Mouse (Mus musculus): ENCODE measurements around the gene Slc31a1. TPM values are rescaled to one million over a fixed set of nuclear protein-coding genes. Genes with fewer than 3 reads are reported as not detected.

Slc31a1 gene
- 10 to 100 TPM; 45.7 to 48.4 TPM for total RNA-seq (2021)
- long read RNA-seq, experiment 1, transcript Slc31a1-201 (5 exons, 3,718 nt): major isoform, 88 of 100 reads
- long read RNA-seq, experiment 1, partial matches to known transcripts: 9 of 100 reads
- long read RNA-seq, experiment 1, other reads (novel, unspliced or antisense): 3 of 100 reads
- long read RNA-seq, experiment 2, transcript Slc31a1-201 (5 exons, 3,718 nt): major isoform, 36 of 44 reads
- long read RNA-seq, experiment 2, partial matches to known transcripts: 0 of 44 reads
- long read RNA-seq, experiment 2, other reads (novel, unspliced or antisense): 8 of 44 reads

DNA sequence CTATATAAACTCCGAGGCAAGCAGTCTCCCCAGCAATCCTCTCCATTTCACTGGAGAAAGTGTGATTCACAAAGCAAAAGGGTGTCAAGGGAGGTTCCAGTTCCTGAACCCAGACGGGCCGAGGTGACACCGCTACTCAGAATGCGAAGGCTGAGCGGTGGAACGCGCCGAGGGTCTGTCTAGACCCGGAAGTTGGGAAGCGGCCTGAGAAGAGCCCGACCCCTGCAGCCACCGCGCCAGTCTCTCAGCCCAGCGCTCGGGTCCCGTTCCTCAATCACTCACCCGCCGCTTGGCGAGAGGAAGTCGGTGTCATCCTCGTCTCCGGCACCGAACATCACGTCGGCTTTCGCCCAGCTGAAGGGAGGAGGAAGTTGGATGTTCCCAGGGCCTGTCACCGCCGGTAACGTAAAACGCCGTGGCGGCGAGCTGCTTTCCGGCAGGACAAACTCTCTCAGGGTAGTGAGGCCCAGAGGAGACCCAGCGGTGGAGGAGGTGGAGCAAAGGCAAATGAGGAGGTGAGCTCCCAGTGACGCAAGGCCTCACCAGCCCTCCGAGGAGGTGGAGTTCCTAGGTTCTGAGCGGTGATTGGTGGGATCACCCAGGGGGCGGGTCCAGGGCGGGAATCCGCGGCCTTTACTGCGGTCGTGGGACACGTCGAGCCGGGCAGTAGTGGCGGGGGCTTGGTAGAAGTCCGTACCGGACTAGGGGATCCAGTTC is at the start of gene Slc31a1, which contains the start of gene Fkbp15:
TSS of gene Slc31a1 (plus strand) at position 640 of the 717 bp plus-strand sequence.
TSS of gene Fkbp15 (minus strand) at position 461 of the 717 bp plus-strand sequence.
- DNase-seq: peak; percentile 96

DNA sequence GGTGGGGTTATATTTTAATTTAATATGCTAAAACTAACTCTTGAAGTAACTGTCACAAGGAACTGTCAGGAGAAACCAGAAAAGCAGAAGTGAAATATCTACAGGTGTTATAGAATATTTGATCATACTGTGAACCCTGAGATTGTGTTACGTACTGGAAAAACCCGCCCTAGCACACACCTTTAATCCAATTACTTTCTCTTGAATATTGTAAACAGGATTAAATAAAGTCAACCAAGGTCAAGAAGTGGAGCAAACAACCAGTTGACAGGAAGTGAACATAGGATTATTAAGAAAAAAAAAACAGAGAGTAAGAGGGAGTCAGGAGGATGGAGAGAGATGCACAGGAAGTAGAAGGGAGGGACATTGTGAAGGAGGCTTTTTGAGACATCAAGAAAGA is 47.7 kb upstream of the Slc31a1 start:
- DNase-seq: no peak

DNA sequence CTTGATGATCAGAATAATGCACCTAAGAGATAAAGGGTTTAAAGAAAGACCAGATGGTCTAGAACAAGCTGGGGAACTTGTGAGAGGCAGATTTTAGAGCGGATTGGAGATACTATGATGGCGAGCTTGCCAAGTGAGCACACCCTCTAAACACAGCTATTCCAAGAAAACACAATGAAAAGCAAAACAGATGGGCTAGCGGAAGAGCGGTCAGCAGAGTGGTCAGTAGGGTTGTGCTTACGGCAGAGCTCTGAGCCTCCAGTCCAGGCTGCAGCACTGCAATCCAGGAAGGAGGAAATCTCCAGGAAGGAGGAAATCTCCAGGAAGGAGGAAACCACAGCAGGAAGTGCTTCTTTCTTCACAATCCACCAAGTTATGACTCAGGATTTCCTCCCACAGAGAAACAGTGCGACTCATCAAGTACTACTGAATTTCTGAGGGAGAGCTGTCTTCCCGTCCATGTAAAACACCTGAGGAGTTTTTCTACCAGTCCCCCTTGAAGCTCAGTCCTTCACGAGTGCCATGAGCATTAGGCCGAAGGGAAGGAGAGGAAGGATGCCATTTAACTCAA is 46.8 kb upstream of the Slc31a1 start:
- no peak for DNase-seq

DNA sequence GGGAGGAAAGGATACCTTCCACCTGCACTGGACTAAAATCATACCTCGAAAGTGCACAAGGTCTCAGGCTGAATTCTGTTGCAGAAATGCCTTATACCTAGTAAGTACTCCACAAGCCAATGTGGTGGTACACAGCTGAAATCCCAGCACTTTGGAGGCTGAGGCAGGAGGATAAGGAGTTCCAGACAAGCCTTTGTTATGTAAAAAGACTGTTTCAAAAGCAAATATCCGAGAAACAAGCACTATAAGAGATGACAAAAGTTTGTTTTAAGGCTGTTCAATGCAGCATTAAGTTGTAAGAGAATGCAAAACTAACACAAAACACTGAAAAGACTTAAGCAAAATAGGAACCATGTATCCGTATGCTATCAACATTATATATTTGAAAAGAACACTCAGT is 46.0 kb upstream of the Slc31a1 start:
- DNase-seq: no peak

DNA sequence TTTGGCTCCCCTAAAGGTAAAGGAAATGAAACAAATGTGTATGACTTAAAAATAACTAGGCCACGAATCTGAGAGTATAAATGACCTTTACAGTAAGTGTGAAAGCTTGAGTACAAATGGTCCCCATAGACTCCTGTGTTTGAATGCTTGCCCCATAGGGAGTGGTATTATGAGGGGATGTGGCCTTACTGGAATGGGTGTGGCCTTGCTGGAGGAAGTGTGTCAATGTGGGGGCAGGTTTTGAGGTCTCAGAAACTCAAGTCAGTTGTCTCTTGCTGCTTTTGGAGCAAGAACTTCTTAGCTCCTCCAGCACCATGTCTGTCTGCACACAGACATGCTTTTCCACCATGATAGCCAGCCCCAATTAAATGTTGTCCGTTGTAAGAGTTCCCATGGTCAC is 44.1 kb upstream of the Slc31a1 start:
- no peak for DNase-seq

DNA sequence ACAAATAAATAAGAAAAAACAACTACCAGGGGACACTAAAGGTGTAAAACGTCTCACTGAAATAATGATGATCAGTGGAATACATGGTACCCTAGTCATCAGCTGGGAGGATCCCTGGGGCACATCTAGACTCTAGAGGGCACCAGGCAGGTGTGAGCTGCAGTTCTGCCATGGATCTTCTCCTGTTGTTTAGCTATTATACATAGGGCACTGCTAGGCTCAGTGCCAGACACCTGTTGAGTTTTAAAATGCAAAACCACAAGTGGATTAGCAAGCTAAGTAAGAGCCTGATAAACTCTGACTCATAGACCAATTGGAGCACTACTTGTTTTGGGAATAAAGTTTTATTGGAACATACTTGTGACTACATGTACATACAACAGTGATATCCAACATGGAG is 42.2 kb upstream of the Slc31a1 start:
- no peak for DNase-seq

DNA sequence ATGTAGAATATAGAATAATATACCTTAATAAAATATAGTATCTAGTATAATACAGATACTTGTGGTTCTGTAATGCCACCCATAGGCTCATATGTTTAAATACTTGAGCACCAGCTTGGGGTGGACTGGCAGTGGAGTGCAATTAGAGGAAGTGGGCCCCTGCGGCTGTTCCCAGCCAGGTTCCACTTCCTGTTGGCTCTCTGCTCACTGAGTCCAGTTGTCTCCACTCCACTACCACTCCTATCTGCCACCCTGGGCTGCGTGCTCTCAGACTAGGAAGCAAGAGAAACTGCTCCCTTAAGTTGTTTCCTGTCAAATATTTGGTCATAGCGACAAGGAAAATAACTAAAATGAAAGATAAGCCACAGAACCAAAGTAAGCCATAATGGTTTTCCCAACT is 37.8 kb upstream of the Slc31a1 start:
- DNase-seq: no peak

DNA sequence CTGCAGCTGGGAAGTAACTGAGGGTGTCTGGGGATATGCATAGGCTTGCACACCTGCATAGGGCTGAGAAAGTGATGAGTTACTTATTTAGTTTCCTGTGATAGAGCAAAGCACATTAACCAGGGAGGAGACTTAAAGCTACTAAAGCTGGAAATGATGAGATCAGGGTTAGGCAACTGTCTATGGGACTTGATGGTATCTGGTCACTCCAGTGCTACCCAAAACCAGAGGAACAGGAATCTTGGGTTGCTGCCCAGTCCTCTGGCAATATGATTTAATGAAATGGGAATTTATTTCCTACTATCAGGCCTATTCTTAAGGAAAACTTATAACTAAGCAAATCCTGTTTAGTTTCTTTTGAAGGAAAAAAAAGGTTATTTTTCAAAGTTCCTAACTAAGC is 34.4 kb upstream of the Slc31a1 start:
- DNase-seq: no peak

DNA sequence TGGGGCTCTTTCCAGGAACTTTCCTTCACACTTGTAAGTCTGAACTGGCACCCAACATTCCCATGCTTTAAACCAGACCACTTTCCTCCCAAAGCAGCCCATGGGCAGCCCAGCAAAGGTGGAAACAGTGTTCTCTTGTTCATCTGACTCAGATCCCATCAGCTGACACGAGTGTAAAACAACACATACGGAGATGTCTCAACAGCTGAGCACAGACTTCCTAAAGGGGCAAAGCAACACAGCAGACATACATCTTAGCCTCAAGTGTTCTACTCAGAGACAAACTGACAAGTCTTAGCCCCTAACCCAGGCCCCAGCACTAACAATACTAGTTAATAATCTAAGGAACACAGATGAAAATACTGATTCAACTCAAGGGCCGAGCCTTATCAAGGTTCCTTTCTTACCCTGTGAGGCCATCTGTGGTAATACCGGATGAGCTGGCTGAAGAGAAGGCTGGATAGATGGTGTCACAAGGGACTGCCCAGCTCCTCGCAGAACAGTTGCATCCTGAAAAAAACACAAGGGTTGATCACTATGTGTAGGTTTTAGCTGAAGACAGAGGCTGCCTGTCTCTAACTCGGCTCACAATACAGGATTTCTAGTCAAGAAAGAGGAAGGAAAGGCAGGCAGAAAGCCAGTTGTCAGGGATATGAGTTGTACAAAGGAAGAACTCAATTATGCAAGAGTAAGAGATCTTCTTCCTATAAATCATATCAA is 31.4 kb upstream of the Slc31a1 start:
- DNase-seq: no peak

DNA sequence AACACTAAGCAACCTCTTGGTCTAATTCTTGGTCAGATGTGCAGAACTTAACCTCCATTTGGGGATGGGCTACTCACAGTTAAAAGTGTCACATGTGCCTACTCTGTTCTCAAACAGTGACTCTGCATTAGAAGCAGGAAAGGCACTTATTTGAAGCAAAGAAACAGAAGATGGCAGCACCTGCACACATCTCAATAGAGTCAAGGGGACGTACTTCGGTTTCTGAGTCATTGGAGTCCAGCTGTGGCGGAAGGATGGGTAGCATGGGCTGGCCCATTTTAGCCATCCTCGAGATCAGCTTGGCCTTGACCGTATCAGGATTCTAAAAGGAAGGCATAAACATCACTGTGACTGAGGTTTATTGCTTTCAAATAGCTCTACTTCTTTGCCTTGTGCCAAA is 28.6 kb upstream of the Slc31a1 start:
- DNase-seq: no peak

DNA sequence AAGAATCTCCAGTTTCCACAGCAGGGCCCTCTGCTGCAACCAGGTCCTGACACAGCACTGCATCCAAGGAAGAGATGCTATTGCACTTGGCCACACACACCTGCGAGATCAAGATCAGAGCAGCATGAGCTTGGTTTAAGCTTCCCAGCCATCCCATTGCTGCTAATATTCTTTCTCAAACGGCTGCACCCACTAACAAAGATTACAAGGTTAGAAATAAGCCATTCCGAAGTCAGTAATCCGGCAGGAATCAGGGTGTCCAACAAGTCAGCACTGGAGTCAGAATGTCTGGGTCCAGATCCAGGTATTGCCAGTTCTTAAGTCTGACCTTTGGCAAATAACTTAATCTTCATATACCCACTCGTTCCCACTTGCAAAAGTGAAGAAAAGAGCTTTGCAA is 22.0 kb upstream of the Slc31a1 start:
- no peak for DNase-seq

DNA sequence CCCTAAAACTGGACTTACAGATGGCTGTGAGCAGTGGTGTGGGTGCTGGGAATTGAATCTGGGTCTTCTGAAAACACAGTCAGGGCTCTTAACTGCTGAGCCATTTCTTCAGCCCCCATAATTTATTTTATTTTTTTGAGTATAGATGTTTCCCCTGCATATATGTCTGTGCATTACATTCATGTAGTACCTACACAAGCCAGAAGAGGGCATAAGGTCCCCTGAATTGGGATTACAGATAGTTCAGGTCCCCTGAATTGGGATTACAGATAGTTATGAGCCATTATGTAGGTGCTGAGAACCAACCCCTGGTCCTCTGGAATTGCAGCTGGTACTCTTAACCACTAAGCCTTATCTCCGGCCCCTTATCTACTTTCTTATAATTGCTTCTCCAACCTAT is 16.5 kb upstream of the Slc31a1 start:
- DNase-seq: no peak

DNA sequence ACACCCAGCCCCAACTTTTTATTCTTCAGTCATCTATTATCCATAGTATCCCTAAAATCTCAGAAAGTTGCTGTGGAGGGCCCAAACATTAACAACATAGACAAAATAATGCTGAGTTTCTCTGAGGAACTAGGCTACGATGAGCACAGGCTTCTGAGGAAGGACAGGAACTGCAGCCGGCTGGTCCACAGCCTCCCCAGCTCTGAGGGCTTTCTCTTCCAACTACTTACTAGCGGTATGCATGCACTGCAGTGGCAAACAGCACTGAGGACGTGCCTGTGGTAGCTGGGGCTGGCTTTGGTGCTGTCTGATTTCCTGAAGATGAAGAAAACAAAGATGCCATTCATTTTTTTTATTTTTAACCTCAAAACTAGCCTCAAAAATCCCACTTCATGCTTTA is 14.7 kb upstream of the Slc31a1 start:
- no peak for DNase-seq

DNA sequence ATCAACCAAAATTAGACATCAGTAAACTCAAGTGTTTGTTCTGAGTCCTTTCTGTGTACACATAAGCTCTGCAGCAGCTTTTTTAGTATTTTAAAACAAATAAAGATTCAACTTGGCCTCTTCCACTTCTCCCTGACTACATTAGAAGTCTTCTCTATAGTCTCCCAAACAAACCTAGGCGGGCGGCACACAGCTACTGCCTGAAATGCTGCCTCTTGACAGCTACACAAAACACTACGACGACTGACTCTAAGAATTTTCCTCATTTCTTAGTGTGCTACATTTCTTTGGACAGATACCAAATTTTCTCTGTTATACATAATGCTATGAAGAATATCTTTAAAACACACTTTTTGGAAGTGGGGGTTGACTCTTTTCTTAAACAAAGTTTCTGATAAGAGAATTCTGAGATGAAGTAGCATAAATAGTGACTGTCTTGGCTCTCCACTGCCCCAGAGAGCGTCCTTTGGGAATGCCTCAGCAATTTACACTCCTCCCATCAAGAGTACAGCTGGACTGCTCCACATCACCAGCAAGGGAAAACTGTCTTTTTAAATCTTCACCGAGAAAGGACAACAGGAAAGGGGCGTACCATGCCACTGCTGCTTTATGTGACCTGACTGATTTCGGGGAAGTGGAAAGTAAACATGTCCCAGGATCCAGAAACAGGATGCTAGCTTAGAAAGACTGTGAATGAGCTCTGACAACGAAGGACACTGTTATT is 12.8 kb upstream of the Slc31a1 start:
- DNase-seq: no peak

DNA sequence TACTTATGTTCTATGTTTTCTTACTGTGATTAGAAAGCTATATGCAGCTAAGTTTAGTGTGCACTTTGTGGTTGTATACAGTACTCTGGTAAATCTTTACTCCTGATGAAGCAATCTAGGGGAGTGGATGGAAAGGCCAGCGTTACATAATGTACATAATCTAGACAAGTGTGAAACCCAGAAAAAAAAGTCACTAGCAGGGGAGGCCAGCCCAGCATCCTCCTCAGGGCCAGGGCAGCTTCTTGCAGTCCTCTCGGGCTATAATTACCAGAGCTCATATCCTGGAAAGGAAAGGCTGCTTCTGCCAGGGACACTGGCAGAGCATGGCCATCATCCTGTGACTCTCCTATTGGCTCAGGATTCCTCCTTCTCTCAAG is 12.2 kb upstream of the Slc31a1 start:
- DNase-seq: no peak

DNA sequence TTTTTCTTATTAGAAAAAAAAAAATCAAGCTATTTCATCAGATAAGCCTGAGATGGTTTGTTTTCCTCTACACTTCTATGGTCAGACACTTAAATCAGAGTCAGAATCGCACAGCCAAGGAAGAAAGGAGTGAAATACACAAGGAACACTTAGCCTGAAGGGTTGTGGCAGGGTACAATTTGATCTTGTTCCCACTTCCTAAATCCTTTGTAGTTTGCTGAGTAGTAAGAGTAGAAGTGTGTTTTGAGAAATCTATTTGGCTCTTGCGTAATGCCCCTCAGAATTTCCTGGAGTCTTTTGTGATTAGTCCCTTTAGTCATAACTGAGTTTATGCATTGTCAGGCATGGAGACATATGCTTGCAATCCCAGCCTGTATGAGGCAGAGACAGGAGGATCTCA is 11.2 kb upstream of the Slc31a1 start:
- DNase-seq: no peak

DNA sequence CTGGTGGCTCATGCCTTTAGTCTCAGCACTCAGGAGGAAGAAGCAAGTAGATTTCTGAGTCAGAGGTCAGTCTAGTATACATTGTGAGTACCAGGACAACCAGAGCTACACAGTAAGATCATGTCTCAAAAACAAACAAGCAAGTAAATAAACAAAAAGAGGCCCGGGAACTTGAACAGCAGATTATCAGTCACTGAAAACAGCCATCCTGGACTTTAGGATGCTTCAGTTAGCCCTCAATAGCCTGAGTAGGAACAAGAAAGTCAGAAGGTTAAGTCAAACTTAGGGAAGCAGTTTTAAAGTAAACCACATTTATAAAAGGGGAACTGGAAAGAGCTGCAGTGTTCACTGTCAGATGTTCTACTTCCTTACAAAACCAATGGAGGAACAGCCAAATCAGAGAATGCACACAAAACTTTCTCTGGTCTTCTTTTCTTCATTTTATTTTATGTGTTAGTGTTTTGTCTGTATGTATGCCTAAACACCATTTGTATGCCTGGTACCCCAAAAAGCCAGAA is 2.8 kb upstream of the Slc31a1 start:
- DNase-seq: no peak

DNA sequence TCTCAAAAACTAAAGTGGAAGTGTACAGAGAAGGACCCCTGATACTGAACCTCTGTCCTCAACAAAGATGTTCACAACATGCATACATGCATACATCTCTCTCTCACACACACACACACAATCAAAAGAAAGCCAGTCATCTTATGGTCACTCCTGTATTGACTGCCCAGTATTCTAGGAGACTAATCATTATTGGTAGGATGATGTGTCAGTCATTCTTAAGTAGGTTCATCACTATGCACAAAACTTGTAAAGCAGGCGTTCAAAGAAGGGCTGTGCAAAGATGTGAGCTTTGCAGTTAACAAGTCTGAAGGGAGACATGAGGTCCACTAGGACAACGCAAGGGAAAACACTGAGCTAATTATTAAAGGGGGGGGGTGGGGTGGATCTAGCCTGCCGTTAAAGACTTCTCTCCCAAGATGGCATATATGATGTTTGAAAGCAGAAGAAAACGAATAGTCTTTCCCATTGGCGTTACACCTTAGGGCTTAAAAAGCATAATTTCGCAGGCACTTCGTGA is 1.2 kb upstream of the Slc31a1 start:
- DNase-seq: no peak

DNA sequence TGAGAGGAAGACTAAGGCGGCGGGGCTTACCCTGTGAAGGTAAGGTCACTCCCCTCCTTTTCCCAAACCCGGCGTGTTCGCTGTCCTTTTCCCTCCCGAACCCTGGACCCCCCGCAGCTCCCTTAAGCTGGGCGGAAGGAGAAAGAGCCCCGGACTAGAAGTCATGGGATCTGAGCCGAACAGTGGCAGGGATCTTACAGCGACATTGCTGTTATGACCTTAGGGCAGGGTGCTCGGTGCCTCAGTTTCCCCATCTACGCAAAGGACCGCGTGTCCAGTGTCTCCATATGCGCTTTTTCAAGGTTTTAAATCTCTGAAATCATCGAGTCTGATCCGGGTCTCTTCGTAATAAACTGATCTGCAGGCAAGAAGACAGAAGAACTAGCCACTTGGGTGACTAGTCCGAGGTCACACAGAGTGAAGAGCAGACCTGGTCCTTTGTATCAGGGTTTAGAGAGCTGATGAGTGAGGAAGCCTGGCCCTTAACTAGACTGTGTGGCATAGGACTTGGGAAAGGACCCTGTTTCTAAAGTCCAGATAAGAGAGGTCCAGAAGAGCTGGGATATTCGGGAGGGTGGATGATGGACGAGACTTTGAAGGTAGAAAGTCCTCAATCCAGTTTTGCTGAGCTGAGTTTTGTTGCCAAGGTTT is 403 bp downstream of the Slc31a1 start:
- no peak for DNase-seq

DNA sequence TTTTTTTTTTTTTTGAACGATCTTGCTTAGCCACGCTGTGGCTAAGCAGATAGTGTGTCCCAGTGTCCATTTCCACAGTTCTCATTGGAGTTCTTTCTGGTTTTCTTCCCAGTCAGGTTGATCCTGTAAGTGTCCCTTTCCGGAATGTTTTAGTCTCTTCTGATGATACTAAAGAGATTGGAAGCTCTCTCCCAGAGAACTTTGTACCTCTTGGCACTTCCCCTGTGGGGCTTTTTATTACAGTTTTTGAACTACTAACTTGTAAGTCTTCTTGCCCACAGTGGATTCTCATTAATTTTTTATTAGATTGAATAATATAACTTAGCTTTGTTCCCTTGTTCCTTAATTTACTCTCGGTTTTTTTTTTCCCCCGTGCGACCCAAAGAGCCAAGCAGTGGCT is 1.0 kb downstream of the Slc31a1 start:
- no peak for DNase-seq

DNA sequence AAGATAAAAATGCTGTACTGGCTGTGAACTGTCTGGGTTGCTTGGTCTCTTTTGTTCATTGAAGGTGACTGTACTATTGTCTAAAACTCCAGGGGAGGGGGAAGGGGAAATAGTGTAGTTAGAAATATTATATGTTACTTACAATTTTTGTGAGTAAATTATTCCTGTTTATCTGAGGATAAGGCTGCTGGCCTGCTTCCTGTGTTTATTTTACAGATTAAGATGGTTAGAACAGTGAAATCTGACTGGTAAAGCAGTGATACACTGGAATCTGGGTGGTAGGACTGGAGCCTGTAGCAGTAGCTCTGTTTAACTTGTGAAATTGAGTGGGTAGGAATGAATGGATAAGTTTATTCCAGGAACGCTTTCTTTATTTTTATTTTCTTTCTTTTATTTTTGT is 1.5 kb downstream of the Slc31a1 start:
- no peak for DNase-seq
